8 mouse cellular contexts compared by ENCODE assay signal in the genomic region with DNA sequence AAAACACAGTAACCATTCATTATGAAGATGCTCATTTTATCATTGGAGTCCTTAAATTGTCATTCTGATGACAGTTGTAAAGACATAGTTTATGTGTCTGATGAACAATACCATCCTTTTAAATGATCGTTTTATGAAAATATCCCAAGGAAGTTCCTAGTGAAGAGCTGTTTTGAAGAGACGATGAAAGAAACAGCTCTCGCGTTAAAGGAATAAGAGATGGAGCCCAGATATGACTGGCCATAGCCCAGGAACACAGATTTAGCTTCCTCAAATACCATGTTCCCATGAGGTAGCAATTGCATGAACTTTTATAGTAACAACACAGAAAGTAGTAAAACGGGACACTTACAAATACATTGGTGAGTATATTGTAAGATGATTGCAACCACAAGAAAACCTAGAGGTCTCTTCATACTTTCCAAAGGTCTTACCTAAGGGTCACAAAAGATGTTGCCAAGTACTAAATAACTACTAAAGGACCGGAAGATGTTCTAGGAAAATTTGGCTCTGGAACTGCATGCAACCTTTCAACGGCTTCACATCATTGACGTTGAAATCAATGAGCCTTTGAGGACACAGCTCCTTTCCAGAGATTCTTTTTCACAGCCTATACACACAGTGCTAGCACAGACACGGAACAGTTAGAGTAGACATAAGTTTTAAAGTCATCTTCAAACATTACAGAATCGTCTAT. TPM values are rescaled to one million over a fixed set of nuclear protein-coding genes. Genes with fewer than 3 reads are reported as not detected.
DNase-seq lines count a peak whose midpoint lies in the region; ATAC-seq and TF ChIP-seq lines count a peak whose summit lies in the region.

No protein-coding gene starts in this region.

- DNase-seq in heart, adult 9 months (ENCODE audit: low spot score in 2 of 2): no peak
- no peak for DNase-seq in ES-E14 (ENCODE audit: low read depth, low spot score)
- DNase-seq in spleen, postnatal 10 days (ENCODE audit: low spot score in 2 of 2): no peak
- DNase-seq in spleen, postnatal 4 days (ENCODE audit: low spot score in 2 of 2): no peak
- no peak for DNase-seq in layer of hippocampus, postnatal 36 days

- in situ Hi-C loops in ES-E14 (cut with MboI; ENCODE audit: low sequenced_read_pairs in 2 of 2, unreplicated experiment in 2 of 2): no loop called here

- no peak for ATAC-seq in heart, embryonic 12.5 days (ENCODE audit: insufficient number of reproducible peaks, low FRiP score)
- no peak for ATAC-seq in heart, embryonic 16.5 days (replicated peaks; ENCODE audit: extremely low read depth, insufficient read depth, low FRiP score)

- peaks cover 14% of the 10 kb centered on the region; the same call in 1 of the 2 replicates for H3K4me1 ChIP-seq in heart, embryonic 12.5 days (replicated peaks)
- peaks cover 3 to 5% of the 10 kb centered on the region in 2 experiments; a peak in 1 of 4 replicates for H3K4me1 ChIP-seq in ES-E14 (ENCODE audit: control insufficient read depth in 2 of 2, insufficient read depth in 2 of 2, low read length in 2 of 2, poor library complexity in 1 of 2)
- peaks cover 13% of the 10 kb centered on the region for H3K4me1 ChIP-seq in heart, embryonic 16.5 days (ENCODE audit: control insufficient read depth, insufficient read depth, low read length)

- peaks cover 24% of the 10 kb centered on the region for H3K36me3 ChIP-seq in heart, embryonic 12.5 days
- H3K36me3 ChIP-seq in ES-E14 (ENCODE audit: control insufficient read depth, insufficient read depth, low read length, poor library complexity, severe bottlenecking) (peaks cover 14% of the 10 kb centered on the region; the same call in 1 of the 2 replicates), macrophage (ENCODE audit: inconsistent target) (peaks cover 7% of the 10 kb centered on the region; the same call in 1 of the 2 replicates)
- H3K36me3 ChIP-seq in heart, embryonic 16.5 days (ENCODE audit: control insufficient read depth, insufficient read depth): peaks cover 11% of the 10 kb centered on the region

- 63% methylated on average over 10 of the region's 10 CpGs for WGBS in heart, embryonic 12.5 days
- WGBS in heart, embryonic 16.5 days: 56% methylated on average over 10 of the region's 10 CpGs
- 42% methylated on average over 10 of the region's 10 CpGs for WGBS in macrophage (ENCODE audit: missing documents)

- no peaks in the 10 kb centered on the region for H3K79me2 ChIP-seq in macrophage (ENCODE audit: inconsistent target)

- peak overlapping the region; percentile 94 for H3K4me2 ChIP-seq in heart, embryonic 12.5 days
- H3K4me2 ChIP-seq in heart, embryonic 16.5 days (ENCODE audit: low read depth, low read length): peak overlapping the region; percentile 84

- H3K27ac ChIP-seq in heart, embryonic 12.5 days (ENCODE audit: poor library complexity, severe bottlenecking): peak overlapping the region; percentile 44; the same call in 1 of the 2 replicates
- H3K27ac ChIP-seq in ES-E14 (ENCODE audit: insufficient read depth, low read depth, low read length, poor library complexity, severe bottlenecking) (no peak overlapping the region), macrophage (no peak overlapping the region)
- peak overlapping the region; percentile 72 for H3K27ac ChIP-seq in heart, embryonic 16.5 days (ENCODE audit: low read length)

- H3K9ac ChIP-seq in heart, embryonic 12.5 days: peak overlapping the region; percentile 78
- peak overlapping the region; percentile 59; the same call in 1 of the 2 replicates for H3K9ac ChIP-seq in ES-E14 (ENCODE audit: insufficient read depth, low read depth, low read length, poor library complexity, severe bottlenecking)
- peak overlapping the region; percentile 76 for H3K9ac ChIP-seq in heart, embryonic 16.5 days (ENCODE audit: low read length)

- peak overlapping the region; percentile 64 for H3K4me3 ChIP-seq in heart, embryonic 12.5 days
- H3K4me3 ChIP-seq in ES-E14 (ENCODE audit: insufficient read depth in 1 of 2, low read depth in 1 of 2, low read length in 2 of 2, poor library complexity in 1 of 2, severe bottlenecking in 1 of 2) (peak overlapping the region; percentile 32 to 74), macrophage (ENCODE audit: inconsistent target) (peak overlapping the region; percentile 75)
- peak overlapping the region; percentile 77 for H3K4me3 ChIP-seq in heart, embryonic 16.5 days (ENCODE audit: low read length)

- H3K9me3 ChIP-seq in heart, embryonic 12.5 days (replicated peaks): no peaks in the 10 kb centered on the region
- no peaks in the 10 kb centered on the region for H3K9me3 ChIP-seq in ES-E14 (ENCODE audit: control insufficient read depth, insufficient read depth, low read depth, low read length)
- H3K9me3 ChIP-seq in heart, embryonic 16.5 days (replicated peaks; ENCODE audit: control insufficient read depth, low read length): no peaks in the 10 kb centered on the region

- no peaks in the 10 kb centered on the region for H3K27me3 ChIP-seq in heart, embryonic 12.5 days (replicated peaks)
- no peaks in the 10 kb centered on the region for H3K27me3 ChIP-seq in heart, embryonic 16.5 days (ENCODE audit: control insufficient read depth, insufficient read depth, low read length)

TF ChIP-seq in ES-E14, 5 proteins besides CTCF, POLR2A, EP300 and RAD21:
- TF ChIP-seq MAFK (IDR thresholded peaks at IDR 0.05; ENCODE audit: insufficient read depth, low read depth, low read length): no peak
- no peak for TF ChIP-seq CHD2 (IDR thresholded peaks at IDR 0.05; ENCODE audit: low read depth, low read length)
- no peak for TF ChIP-seq ZC3H11A (IDR thresholded peaks at IDR 0.05; ENCODE audit: borderline replicate concordance, low read depth, low read length)

RNA-seq across cellular contexts. Expression of a gene that starts 0.7 kb away (rescaled TPM):
- polyA plus RNA-seq in heart, embryonic 12.5 days (2016; fragmentation: Nextera tagmentation; extraction: Ambion mirVana): 13.9 and 15.1 TPM in 2 replicates
- total RNA-seq in ES-E14 (2012; rRNA removed): 26.8 and 30.5 TPM in 2 replicates
- 12.9 and 13.2 TPM in 2 replicates for polyA plus RNA-seq in heart, embryonic 16.5 days (2015; fragmentation: Nextera tagmentation; extraction: Ambion mirVana)
- total RNA-seq in macrophage (2018; cell fraction: chromatin; rRNA removed): 10 to 100 TPM in 8 of 26 experiments, 1 to 10 TPM in 18; 1.1 to 27.0 (median 5.1) TPM
- total RNA-seq in macrophage (2018; cell fraction: cytosol; rRNA removed): 1 to 10 TPM in 25 of 26 experiments, under 1 TPM in 1; 0.96 to 6.5 (median 3.3) TPM
- total RNA-seq in macrophage (2018; cell fraction: nucleus; rRNA removed): 10 to 100 TPM in 3 of 26 experiments, 1 to 10 TPM in 23; 1.8 to 19.2 (median 3.6) TPM
- 3.0 to 4.9 TPM (median 4.5 TPM) in 3 replicates for polyA plus RNA-seq in macrophage (2018)
- total RNA-seq in layer of hippocampus, postnatal 36 days (2021): 10 to 100 TPM; 10.4 to 11.1 TPM

RNA-seq across cellular contexts. Expression of a gene that starts 21.2 kb away (rescaled TPM):
- 36.3 and 37.8 TPM in 2 replicates for polyA plus RNA-seq in heart, embryonic 12.5 days (2016; fragmentation: Nextera tagmentation; extraction: Ambion mirVana)
- total RNA-seq in ES-E14 (2012; rRNA removed): 4.3 and 7.3 TPM in 2 replicates
- 32.6 and 37.7 TPM in 2 replicates for polyA plus RNA-seq in heart, embryonic 16.5 days (2015; fragmentation: Nextera tagmentation; extraction: Ambion mirVana)
- 100 to 1,000 TPM in 6 of 26 experiments, 10 to 100 TPM in 20; 23.2 to 128 (median 68.8) TPM for total RNA-seq in macrophage (2018; cell fraction: chromatin; rRNA removed)
- total RNA-seq in macrophage (2018; cell fraction: cytosol; rRNA removed): 10 to 100 TPM; 36.2 to 71.7 (median 59.2) TPM
- total RNA-seq in macrophage (2018; cell fraction: nucleus; rRNA removed): 100 to 1,000 TPM in 1 of 26 experiments, 10 to 100 TPM in 25; 23.7 to 111 (median 46.9) TPM
- polyA plus RNA-seq in macrophage (2018): 46.2 to 109 TPM (median 66.1 TPM) in 3 replicates
- total RNA-seq in layer of hippocampus, postnatal 36 days (2021): 100 to 1,000 TPM; 100 to 105 TPM

Comparison
In these comparisons a context has a peak if more than half of its experiments do, and no peak if none do; other contexts are left out.
1. H3K27ac ChIP-seq: peak in heart, embryonic 12.5 days (single experiment) and heart, embryonic 16.5 days (single experiment); none in ES-E14 (single experiment) and macrophage (single experiment).
2. Peak in every context shown above with its lines, with median percentiles within 50 percentile points of each other: H3K4me3 ChIP-seq and H3K9ac ChIP-seq.